Mouse (Mus musculus): ENCODE data around the gene Mesp2. TPM values are rescaled to one million over a fixed set of nuclear protein-coding genes. Genes with fewer than 3 reads are reported as not detected.

Gene Mesp2
- 0.49 and 0.81 TPM in 2 replicates for polyA plus RNA-seq (2015; fragmentation: Nextera tagmentation; extraction: Ambion mirVana)

GRCm38 (mm10) chr7:79810611-79811506 is at the start of gene Mesp2:
Mesp2 (plus strand) TSS chr7:79810727.

GRCm38 (mm10) chr7:79793688-79794087 is 16.8 kb upstream of the Mesp2 start, which contains the start of gene Mesp1:
Mesp1 (minus strand) TSS chr7:79793788.

GRCm38 (mm10) chr7:79860811-79861210 is 50.3 kb downstream of the Mesp2 start, which contains the start of gene Anpep:
Anpep (minus strand) TSS chr7:79861059.

Other genes with a start within 250 kb of the Mesp2 start
- gene Rhcg, start 193.1 kb upstream of the Mesp2 start, polyA plus RNA-seq (2015; fragmentation: Nextera tagmentation; extraction: Ambion mirVana), result 6.8 and 13.8 TPM in 2 replicates
- 1.5 and 2.2 TPM in 2 replicates for gene Ticrr, start 150.5 kb upstream of the Mesp2 start, polyA plus RNA-seq (2015; fragmentation: Nextera tagmentation; extraction: Ambion mirVana)
- 2.4 and 2.8 TPM in 2 replicates for gene Kif7, start 95.0 kb upstream of the Mesp2 start, polyA plus RNA-seq (2015; fragmentation: Nextera tagmentation; extraction: Ambion mirVana)
- gene Plin1, start 77.8 kb upstream of the Mesp2 start, polyA plus RNA-seq (2015; fragmentation: Nextera tagmentation; extraction: Ambion mirVana), result 8.2 and 31.4 TPM in 2 replicates
- gene Pex11a, start 67.6 kb upstream of the Mesp2 start, polyA plus RNA-seq (2015; fragmentation: Nextera tagmentation; extraction: Ambion mirVana), result 14.5 and 27.7 TPM in 2 replicates
- gene Wdr93, start 67.6 kb upstream of the Mesp2 start, polyA plus RNA-seq (2015; fragmentation: Nextera tagmentation; extraction: Ambion mirVana), result 3.3 and 3.6 TPM in 2 replicates
- gene Mesp1, start 16.9 kb upstream of the Mesp2 start, polyA plus RNA-seq (2015; fragmentation: Nextera tagmentation; extraction: Ambion mirVana), result 0.10 and 0.13 TPM in 2 replicates
- gene Anpep, start 50.3 kb downstream of the Mesp2 start, polyA plus RNA-seq (2015; fragmentation: Nextera tagmentation; extraction: Ambion mirVana), result 22.1 and 41.2 TPM in 2 replicates
- 27.9 and 28.4 TPM in 2 replicates for gene Ap3s2, start 109.9 kb downstream of the Mesp2 start, polyA plus RNA-seq (2015; fragmentation: Nextera tagmentation; extraction: Ambion mirVana)
- 23.6 and 23.7 TPM in 2 replicates for gene Arpin, start 124.6 kb downstream of the Mesp2 start, polyA plus RNA-seq (2015; fragmentation: Nextera tagmentation; extraction: Ambion mirVana)
- 7.4 and 10.3 TPM in 2 replicates for gene Zfp710, start 214.1 kb downstream of the Mesp2 start, polyA plus RNA-seq (2015; fragmentation: Nextera tagmentation; extraction: Ambion mirVana)